Mouse (Mus musculus) hindbrain, embryonic 13.5 days (tissue): ENCODE data around the gene Adrm1. TPM values are rescaled to one million over a fixed set of nuclear protein-coding genes. Genes with fewer than 3 reads are reported as not detected.

Experiments used
- ATAC-seq: fragments of 200-750 bp; cut with Nextera tagmentation; 2 replicates; pipeline ENCODE4 v1.8.0; 2017; ENCODE audit warnings: moderate TSS enrichment; ENCODE audit not compliant: low FRiP score
- H3K27ac ChIP-seq: fragments of 300-500 bp; sonication (generic); 2 replicates; pipeline ENCODE4 v1.5.1; 2015; ENCODE audit warnings: inconsistent platforms, mild to moderate bottlenecking, moderate library complexity
- H3K27me3 ChIP-seq: fragments of 300-500 bp; sonication (generic); 2 replicates; pipeline ENCODE4 v1.6.1; 2015; ENCODE audit warnings: mild to moderate bottlenecking, inconsistent platforms
- H3K36me3 ChIP-seq: fragments of 300-500 bp; sonication (generic); 2 replicates; pipeline ENCODE4 v1.6.1; 2015; ENCODE audit warnings: mild to moderate bottlenecking, inconsistent platforms
- H3K4me1 ChIP-seq: fragments of 300-500 bp; sonication (generic); replicated peaks from 2 replicates; pipeline ENCODE4 v1.6.1; 2015; ENCODE audit warnings: inconsistent platforms
- H3K4me2 ChIP-seq: fragments of 300-500 bp; sonication (generic); 2 replicates; pipeline ENCODE4 v1.6.1; 2015; ENCODE audit warnings: inconsistent platforms, mild to moderate bottlenecking, moderate library complexity
- H3K4me3 ChIP-seq: fragments of 300-500 bp; sonication (generic); 2 replicates; pipeline ENCODE4 v1.5.1; 2015; ENCODE audit warnings: mild to moderate bottlenecking, inconsistent platforms
- H3K9ac ChIP-seq: fragments of 300-500 bp; sonication (generic); 2 replicates; pipeline ENCODE4 v1.6.1; 2015; ENCODE audit warnings: mild to moderate bottlenecking, inconsistent platforms
- H3K9me3 ChIP-seq: fragments of 300-500 bp; sonication (generic); 2 replicates; pipeline ENCODE4 v1.6.1; 2016; ENCODE audit warnings: inconsistent platforms
- whole genome bisulfite sequencing: fragments of 180-500 bp; shearing (Covaris S2); methylation state at CpG from one replicate; pipeline ENCODE4 v1.1.7; 2015; 5-methylcytosine and 5-hydroxymethylcytosine counted together
- microRNA-seq: library from miRNA; unstranded; fragments of <30 nt; microRNA quantifications from one replicate; pipeline ENCODE4, GENCODE M21; 2016
- polyA plus RNA-seq: library from polyadenylated mRNA; unstranded; fragments of >200 nt; fragmentation: Nextera tagmentation; extraction: Ambion mirVana; gene quantifications from 2 replicates; pipeline ENCODE4 v1.2.1, GENCODE M21; 2015

The Adrm1 gene
- polyA plus RNA-seq, 1 experiment from 2014 or later, result 208 TPM

GRCm38 (mm10) chr2:180224647-180225043 lies 53.4 kb downstream of the Adrm1 start:
- Histone ChIP-seq H3K4me3 (peak overlapping the region; percentile 53), H3K9ac (0 out of 2 replicates have a peak overlapping the region, but pooled peaks have one; percentile 72), H3K4me1 (peaks cover 51% of the 10 kb centered on the region), H3K27ac (no peak overlapping the region), H3K9me3 (no peaks in the 10 kb centered on the region), H3K4me2 (peak overlapping the region; percentile 92), H3K36me3 (no peaks in the 10 kb centered on the region), H3K27me3 (peaks cover 57% of the 10 kb centered on the region)
- WGBS, result 1% methylated on average over 12 of the region's 13 CpGs
- ATAC-seq, result no peak

GRCm38 (mm10) chr2:180225044-180225761 lies 53.9 kb downstream of the Adrm1 start:
- peak overlapping the region; percentile 72 for H3K9ac ChIP-seq
- peaks cover 51% of the 10 kb centered on the region for H3K4me1 ChIP-seq
- H3K4me3 ChIP-seq, result peak overlapping the region; percentile 53
- no peaks in the 10 kb centered on the region for H3K36me3 ChIP-seq
- H3K4me2 ChIP-seq, result peak overlapping the region; percentile 92
- no peak overlapping the region for H3K27ac ChIP-seq
- ATAC-seq, result peak; percentile 11
- peaks cover 57% of the 10 kb centered on the region for H3K27me3 ChIP-seq
- WGBS, result under 1% methylated on average over 49 of the region's 55 CpGs
- no peaks in the 10 kb centered on the region for H3K9me3 ChIP-seq

Small RNAs within 50 kb of the gene (microRNA-seq; reads per million reads assigned to microRNA genes)
- not detected for gene Mir7005

Other genes starting within 250 kb of the Adrm1 start
- 3.9 and 4.5 TPM in 2 replicates for gene Taf4, start 194.8 kb upstream of the Adrm1 start, polyA plus RNA-seq
- gene Lsm14b, start 146.5 kb upstream of the Adrm1 start, polyA plus RNA-seq, result 22.5 and 23.4 TPM in 2 replicates
- gene Psma7, start 129.1 kb upstream of the Adrm1 start, polyA plus RNA-seq, result 665 and 670 TPM in 2 replicates
- gene Ss18l1, start 129.0 kb upstream of the Adrm1 start, polyA plus RNA-seq, result 52.7 TPM in 2 replicates
- 31.9 and 35.0 TPM in 2 replicates for gene Mtg2, start 100.9 kb upstream of the Adrm1 start, polyA plus RNA-seq
- gene Hrh3, start 67.0 kb upstream of the Adrm1 start, polyA plus RNA-seq, result 3.1 TPM in 2 replicates
- gene Osbpl2, start 52.2 kb upstream of the Adrm1 start, polyA plus RNA-seq, result 58.2 and 60.8 TPM in 2 replicates
- gene Lama5, start 54.4 kb downstream of the Adrm1 start, polyA plus RNA-seq, result 1.9 and 2.1 TPM in 2 replicates
- gene Rps21, start 85.9 kb downstream of the Adrm1 start, polyA plus RNA-seq, result 444 and 445 TPM in 2 replicates
- gene Cables2, start 102.0 kb downstream of the Adrm1 start, polyA plus RNA-seq, result 19.8 and 20.8 TPM in 2 replicates
- gene Rbbp8nl, start 118.4 kb downstream of the Adrm1 start, polyA plus RNA-seq, result not detected in 2 replicates
- gene Gata5, start 163.2 kb downstream of the Adrm1 start, polyA plus RNA-seq, result 0.05 TPM in 1 of 2 replicates, not detected in the other